Mouse (Mus musculus) heart, adult 2 months (tissue): ENCODE measurements around the gene Hps1.

ENCODE experiments used
- CTCF ChIP-seq: fragments of 200-600 bp; IDR thresholded peaks from 2 replicates; pipeline ENCODE4 v1.8.1; 2022; ENCODE audit warnings: antibody characterized with exemption, mild to moderate bottlenecking, moderate library complexity
- EP300 ChIP-seq: fragments of 200-500 bp; IDR thresholded peaks from 2 replicates; pipeline ENCODE4 v1.6.1; 2011; ENCODE audit warnings: low read depth, low read length, control low read depth; ENCODE audit not compliant: insufficient read depth

GRCm38 (mm10) chr19:42769648-42770047 lies 10.1 kb downstream of the Hps1 start:
- TF ChIP-seq EP300 (no peak), CTCF (no peak)
